Mouse (Mus musculus): ENCODE measurements at regions not wholly inside any gene's neighbourhood (a gene's known extent, or its start where the extent isn't known, plus 50 kb on each side); places are given as distances from the start of the nearest gene placed in this dataset.

DNA sequence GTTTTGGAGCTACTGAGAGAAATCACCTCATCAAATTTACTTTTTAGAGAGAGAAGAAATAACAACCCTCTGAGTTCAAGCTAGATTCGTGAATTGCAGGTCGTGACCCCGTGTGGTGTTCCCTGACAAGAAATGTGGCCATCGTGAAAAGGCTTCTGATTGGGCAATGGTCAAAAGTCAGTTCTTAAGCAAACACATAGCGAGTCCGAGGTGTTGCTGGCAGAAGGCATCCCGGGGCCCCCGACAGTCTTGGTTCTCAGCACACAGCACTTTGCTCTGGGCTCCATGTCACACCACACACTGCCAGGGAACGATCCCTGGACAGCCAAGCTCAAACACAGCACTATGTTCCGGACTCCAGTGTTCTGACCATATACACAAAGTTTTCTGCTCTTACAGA lies 320.0 kb downstream of the Etnk1 start:
- no peak for DNase-seq

DNA sequence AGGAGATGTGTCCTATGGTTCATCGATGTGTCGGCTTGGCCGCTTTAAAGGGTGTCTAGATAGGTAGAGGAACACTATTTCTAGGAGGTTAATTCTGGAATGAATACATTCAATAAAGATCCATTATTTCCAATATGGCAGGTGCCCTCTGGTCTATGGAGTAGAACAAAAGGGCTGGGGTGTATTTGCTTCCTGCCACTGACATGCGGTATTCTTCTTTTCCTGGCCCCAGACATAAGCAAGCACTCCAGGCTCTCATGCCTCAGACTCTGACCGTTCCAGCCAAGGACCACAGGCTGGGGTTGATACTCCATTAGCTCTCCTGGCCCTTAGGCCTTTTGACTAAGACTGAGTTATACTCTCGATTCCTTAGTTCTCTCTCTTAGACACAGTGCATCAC lies 323.0 kb downstream of the Etnk1 start:
- DNase-seq: no peak

DNA sequence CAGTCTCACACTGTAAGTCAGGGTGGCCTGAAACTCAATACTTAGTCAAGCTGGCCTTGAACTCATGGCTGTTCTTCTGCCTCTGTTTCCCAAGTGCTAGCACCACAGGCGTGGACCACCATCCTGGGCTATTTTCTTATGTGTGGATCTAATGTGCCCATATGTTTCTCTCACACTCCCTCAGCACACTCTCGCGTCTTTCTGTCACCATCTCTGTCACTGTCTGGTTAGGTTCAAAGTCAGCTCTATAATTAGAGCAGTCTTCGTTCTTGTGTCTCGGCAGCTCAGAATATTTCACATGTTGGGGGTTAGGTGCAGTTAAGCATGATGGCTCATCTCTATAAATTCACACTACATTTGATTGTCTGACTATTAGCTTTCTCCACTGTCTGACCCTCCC lies 324.4 kb downstream of the Etnk1 start:
- no peak for DNase-seq

DNA sequence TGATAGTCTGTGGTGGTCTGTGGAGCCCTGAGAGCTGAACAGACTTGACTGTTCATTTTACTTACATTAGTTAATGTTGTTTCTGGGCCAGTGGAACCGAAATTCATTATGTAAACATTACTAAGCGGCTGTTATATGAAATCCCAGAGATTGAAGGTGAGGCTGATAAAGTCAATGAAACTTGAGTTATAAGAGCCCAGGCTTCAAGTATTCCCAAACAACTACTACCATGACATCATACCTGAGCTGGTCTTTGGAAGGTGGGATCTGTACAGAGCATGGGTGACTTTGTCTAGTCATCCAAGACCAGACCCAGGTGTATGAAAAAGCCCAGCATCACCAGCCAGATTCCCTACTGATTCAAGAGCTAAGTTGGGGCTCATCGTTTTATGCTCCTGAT lies 326.5 kb downstream of the Etnk1 start:
- no peak for DNase-seq

DNA sequence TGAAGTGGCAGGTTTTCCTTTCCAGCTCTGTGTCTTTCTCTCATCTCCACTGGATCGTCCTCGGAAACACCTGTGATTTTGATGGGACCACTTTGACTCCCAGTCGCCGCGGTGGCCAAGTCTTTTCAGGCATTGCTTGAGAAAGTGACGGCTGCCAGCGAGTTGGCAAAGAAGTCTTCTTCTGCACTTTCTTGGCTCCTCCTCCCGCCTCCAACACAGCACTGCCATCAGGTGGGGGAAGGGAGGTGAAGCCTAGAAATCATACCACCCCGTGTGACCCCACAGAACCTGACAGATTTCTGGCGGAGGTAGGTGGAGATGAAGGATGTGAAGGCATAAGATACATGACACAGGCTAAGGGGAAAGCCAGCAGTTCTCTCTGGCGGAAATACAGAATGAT lies 327.3 kb downstream of the Etnk1 start:
- no peak for DNase-seq

DNA sequence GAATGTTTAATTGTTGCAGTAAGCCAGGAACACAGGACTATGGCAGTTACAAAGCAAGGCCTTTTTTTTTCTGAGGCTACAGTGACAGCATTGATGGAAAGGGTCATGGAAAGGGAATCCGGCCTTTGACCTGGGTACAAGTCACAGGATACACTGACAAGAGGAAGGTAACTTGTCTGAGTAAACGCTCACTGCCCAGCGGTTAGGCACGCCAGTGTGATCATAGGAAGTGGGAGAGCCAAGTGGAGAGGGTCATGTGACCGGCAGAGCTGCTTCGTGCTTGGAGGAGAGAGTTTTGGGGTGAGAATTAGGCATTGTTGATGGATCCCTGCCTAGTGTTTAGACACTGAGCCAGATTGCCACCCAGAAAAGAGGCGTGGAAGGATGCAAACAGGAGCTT lies 327.9 kb downstream of the Etnk1 start:
- DNase-seq: no peak

DNA sequence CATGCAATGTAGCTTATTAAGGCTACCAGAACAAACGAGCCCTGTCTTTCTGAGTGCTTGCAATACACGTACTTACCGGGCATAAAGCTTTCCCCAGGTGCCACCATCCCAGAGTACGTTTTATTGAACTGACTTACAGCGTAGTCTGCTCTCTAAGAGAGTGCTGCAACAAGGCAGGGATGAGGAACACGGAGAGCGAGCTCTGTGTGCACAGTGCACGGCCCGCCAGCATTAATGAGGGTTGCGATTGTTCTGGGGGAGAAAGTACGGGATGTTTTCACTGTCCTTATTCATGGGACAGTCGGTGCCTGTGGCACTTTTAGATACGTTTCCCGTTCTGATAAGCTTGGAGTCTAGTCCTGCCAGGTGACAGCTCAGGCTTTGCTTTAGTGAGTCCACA lies 331.7 kb downstream of the Etnk1 start:
- DNase-seq: no peak

DNA sequence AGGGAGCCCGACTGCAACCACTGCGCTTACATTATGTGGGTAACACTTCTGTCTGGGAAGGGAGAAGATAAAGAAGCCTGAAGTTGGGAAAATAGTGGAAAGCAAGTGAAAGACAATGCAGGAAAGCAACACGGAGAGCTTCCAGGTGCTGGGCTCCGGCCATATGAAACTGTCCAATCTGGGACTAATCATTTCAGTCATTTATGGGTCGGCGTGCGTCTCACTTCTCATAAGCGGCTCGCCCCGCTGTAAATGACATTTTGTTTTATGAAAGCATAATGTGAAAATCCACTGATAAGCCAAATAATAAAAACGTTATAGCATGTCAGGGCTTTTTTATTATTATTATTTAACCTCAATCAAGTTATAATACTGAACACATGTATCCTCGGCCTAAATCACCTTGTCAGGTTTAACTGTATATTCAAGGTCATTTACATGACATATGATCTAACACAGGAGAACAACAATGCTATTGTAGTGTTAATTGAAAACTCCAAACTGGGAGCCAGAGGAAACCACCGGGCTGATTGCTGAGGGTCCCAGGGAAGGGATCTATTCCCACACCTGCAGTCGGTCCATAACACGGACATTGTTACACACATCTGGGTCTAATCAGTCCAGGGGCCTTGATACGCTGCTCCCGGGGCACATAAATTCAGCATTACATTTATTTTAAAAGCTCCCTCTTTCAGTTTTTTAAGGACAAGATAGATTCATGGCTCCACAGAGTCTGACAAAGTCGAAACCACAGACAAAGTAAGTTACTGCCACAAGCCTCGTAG lies 332.4 kb downstream of the Etnk1 start:
- DNase-seq: peak in 1 of 2 experiments; percentile 10

DNA sequence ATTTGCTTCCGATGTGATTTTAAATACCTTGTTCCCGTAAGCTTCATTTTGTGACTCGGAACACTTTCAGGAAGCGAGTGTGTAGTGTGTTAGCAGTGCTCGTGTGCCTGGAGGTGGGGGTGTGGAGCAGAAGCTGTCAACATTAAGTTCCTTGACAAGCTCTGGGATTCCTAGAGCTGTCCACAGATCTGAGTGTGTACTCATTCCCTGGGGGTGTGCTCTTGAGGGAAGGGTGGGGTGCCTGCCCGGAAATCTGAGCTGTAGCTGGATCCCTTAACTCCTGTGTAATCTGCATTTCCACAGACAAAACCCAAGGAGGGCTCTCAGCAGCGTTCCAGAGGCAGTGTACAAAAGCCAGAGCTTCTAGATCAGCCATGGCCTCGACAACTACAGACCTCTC lies 335.8 kb downstream of the Etnk1 start:
- DNase-seq: no peak

DNA sequence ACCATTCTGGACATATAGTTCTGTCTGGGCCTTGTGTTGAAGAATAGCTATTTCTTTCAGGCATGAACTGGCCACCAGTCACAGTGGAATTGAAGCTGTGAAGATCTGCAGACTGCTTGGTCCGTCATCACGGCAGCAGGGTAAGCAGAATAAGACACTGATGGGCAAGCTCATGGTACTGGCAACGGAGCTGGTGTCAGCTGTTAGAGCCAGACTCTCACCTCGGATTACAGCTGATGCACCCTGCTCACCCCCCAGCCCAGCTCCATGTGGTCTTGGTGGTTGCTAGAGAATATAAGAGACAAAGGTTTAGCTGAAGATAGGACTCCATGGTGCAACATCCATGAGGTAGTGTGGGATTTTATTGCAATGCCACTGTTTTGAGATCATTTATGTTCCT lies 336.9 kb downstream of the Etnk1 start:
- no peak for DNase-seq

DNA sequence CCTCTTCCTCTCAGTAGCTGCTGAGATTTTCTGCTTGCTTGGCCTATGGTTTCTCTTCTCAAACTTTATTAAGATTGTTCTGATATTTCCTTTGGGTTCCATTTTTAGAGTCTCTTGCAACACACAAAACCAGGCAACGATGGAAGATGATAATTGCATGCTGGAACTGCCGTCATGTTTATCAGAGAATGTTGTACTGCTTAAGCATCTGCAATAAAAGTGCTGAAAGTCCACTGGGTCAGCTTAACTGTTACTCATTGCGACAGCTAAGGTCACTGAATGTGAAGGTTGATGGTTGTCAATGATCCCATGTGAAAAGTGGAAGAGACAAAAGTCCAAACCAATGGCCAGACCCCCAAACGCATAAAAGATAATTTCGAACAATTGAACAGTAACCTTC lies 346.4 kb downstream of the Etnk1 start:
- no peak for DNase-seq

DNA sequence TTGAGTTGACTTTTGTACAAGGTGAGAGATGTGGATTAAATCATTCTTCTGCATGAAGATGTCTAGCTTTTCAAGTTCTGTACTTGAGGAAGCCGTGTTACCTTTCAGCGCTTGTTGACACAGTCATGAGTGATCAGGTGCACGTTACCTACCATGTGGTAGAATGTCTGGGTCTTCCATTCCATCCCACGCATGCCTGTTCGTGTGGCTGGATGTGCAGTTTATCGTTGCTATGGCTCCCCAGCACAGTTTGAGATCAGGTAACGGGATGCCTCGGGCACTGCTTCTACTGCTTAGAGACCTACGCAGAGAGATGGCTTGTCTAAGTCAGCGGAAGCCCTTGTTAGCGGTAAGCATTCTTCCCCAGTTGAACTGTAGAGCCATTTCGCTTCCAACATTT lies 348.1 kb downstream of the Etnk1 start:
- DNase-seq: no peak

DNA sequence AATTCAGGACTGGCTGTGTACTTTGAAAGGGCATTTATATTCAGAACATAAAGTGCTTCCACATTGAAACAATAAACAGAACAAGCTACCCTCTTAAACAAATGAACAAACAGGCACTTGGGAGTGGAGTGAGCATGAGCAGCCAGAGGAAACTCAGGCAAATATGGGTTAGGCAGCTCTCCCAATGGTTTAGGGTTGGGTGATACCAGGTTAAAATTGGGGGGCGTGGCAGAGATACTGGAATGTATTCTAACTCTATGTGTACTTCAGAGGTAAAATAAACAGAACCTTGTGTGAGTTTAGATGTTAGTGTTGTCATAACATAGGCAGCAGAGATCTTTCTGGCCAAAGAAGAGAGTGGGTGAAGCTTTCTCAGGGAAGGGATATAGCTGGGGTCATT lies 349.7 kb downstream of the Etnk1 start:
- no peak for DNase-seq

DNA sequence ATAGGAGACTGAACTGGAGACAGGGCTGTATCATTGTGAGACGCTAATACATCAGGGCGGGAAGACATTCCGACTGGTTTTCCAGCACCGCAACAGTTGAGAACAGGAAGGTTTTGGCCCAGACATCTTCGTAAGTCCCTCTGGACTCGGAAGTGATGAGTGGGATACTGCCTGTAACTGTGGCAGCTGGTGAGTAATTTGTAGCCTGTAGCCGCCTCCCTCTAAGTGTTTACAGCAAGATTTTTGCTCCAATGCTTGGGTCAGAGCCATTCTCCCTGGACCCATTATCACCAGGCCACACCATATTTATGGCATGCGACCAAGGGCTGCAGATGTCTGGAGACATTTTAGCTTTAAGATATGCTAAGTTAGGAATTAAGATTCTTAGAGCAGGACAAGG lies 351.5 kb downstream of the Etnk1 start:
- no peak for DNase-seq

DNA sequence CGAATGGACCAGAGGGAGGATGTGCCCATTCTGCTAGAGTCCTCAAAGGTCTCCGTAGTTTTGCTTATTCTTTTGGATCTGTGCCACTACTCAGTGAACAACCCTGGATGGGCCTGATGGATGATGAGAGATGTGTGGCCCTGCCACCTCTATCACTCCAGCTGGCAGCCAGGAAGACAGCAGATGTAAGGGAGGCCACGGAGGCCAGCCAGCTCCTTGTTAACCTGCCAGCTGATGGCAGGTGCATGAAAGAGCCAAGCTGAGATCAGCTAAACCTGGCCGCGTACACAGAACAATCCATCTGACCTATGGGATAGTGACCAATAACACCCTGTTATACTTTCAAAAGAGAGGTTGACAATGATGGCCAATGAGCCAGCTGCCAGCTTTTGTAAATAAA lies 352.6 kb downstream of the Etnk1 start:
- no peak for DNase-seq

DNA sequence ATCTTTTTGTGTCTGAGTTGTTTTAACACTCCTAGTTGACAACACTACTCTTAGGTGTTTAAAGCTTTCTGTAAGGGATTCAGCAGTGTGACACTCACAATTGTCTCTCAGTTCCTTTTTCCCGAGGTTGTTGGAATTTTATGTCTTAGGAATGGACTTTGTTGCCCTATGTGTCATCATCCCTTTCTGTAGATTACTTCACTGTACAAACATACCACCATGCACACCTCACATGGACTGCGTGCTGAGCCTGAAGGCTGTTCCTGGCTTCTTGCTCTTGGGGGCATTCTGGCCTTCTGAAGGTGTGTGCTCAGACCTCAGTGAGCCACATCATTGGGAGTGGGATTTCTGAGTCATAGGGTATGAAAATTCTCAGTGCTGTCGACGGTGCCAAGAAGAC lies 358.1 kb downstream of the Etnk1 start:
- DNase-seq: no peak

DNA sequence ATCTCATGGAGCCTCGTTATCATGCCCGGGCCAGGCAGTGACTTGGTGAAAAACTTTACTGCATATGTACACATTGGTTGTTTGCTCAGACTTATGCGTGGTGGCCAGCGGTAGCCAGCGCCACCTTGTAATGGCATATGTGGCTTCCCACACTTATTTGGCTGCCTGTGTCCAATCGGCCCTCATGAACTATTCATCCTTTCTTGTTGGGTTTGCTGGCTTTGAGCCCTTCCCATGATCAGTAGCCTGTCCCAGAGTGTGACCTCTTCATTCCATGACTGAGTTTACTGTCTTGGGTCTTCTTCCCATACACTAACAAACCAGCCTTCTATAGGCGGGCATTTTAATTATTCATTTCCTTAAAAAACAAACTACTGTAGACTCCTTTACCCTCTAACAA lies 361.9 kb downstream of the Etnk1 start:
- no peak for DNase-seq

DNA sequence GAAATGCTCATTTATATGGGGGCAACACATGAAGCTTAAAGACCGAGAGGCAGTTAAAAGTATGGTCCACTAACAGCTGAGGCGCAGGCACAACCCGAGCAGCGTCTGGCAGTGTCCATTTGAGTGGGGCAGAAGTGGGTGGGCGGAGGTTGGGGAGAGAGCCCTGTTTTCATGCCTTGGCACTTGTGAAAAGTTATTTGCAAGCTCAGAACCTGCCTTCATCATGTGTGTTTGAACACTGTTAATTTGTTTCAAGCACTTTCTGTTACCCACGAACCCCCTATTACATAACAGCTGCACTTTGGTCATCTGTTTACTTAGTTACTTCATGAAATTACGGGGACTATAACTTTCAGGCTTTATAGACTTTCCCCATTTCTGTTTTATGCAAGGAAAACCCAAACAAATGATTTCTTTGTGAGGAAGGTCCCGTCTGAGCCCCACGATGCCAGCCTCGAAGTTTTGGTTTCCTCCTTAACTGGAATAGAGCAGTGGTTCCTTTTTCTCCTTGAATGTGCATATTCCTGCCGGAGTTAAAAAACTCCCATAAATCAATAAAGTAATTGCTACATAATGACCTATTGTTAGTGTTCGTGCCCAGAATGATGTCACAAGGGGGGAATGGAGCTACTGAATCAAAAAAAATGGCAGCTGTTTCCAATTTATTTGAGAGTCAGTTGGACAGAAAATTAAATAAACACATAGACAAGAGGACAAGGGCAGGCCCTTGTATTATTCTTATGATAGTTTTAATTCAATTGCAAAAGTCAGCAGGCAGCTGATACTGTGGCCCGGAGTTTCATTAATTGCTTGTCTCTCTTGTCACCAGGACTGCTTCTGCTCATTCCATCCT lies 363.6 kb downstream of the Etnk1 start:
- DNase-seq: peak in 1 of 2 experiments; percentile 10

DNA sequence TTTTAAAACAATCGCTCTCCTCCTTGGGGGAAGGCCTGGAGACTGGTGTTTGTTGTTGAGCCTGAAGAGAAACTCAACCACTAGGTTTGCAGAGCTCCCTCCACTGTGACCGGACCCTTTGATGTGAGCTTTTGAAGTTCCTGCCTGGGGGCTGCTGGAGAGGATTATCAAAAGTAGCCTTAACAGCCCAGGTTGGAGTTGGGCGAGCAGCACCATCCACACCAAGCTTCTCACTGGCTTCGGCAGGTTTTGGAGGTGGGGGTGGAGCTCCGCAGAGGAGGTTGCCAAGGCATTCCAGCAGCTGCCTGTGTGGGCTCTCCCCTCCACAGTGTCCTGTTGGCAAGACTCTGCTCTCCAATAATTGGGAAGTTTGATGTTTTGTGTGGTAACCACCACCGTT lies 364.5 kb downstream of the Etnk1 start:
- DNase-seq: peak; percentile 10 to 28

DNA sequence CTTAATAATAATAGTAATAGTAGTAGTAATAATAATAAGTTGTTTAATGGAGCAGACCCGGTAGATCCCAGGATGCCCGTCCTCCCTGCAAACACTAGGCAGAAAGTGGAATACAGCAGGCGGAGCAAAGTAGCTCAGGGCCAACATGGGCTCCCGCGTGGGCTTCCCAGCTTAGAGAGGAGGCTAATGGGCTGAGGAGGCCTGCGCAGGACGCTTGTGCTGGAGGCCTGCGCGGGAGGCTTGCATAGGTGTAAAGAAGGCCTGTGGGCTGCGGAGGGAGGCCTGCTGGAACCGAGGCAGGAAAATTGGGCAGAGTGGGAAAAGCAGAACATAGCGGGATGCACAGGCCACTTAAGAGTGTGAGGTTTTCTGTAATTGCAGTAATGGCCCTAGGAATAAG lies 365.4 kb downstream of the Etnk1 start:
- no peak for DNase-seq

DNA sequence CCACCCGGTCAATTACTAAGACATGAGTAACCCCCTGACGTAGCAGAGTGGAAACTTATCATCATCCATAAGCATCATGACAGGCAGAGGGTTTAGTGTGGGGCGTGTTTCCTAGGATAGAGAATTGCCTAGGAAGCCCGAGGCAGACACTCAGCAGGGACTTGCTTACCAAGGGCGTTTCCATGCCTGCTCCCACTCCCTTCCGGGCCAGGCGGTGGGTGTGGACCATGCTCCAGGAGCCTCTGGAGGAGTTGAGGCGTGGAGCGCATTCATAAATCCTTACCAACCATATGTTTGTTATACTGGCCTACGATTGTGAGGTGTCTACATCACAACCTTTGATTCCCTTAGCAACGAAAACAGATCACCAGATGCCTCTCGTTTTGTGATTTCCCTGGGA lies 368.2 kb downstream of the Etnk1 start:
- no peak for DNase-seq

DNA sequence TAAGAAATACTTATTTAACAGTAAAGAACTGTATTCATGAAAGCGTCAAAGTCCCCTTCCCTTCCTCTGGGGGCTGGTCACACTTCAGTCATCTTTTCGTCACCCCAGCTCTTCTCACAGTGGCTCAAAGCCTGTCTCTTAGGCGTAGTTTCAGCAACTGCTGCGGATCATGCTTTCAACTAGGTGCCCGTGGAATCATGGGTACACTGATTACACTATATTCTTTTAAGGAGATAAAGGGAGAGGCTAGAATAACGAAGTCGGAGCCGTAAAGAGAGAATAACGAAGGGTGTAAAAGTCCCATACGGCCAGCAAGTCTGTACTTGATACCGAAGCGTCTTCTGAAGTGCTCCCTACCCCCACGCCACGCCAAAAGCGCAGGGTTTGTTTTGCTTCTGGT lies 368.7 kb downstream of the Etnk1 start:
- no peak for DNase-seq

DNA sequence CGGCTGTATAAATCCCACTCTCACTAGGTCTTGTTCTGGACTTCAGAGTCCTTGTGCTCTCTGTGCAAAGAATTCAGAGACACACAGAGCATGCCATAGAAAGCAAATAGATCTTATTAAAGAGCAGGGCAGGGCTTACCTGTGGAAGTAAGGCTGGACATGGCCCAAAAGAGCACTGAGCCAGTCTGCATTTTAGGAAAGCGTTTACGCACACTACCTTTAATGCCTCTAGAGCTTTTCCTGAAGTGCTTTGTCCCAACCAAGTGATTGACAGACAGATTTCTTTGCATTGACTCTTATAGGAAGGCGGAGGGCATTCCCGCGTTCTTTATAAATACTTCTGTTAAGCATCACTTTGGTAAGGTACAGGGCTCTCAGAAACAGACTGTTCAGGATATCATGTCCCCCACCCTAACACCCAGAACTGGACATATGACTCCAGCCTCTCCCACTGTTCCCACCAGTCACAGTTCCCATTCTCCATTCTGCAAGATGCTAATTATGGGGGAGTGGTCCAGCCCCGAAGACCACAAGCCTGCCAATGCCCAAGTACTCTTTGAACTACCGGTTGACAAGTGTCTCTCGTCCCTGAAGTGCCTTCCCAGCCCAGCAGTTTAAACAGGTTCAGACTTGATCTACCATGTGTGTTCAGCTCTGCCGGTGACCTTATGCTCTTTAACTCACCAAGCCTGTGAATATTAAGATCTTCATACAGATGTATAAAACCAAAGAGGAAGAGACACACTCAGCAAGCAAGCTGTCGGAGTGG lies 369.7 kb downstream of the Etnk1 start:
- DNase-seq: no peak
